Mouse (Mus musculus) hindlimb bud, embryonic 11.5 days (tissue): ENCODE measurements at regions not wholly inside any gene's neighbourhood (a gene's known extent, or its start where the extent isn't known, plus 50 kb on each side); places are given as distances from the start of the nearest gene placed in this dataset.
"Not testable (repeated sequence)": the region's sequence is repeated elsewhere in the genome, so short reads cannot be mapped to it uniquely, and the experiment has no call there.

Experiments
- DNase-seq: peaks from one replicate; pipeline ENCODE4 v3.0.0-alpha.2; 2012; ENCODE audit warnings: low read depth, low spot score; ENCODE audit errors: extremely low spot score

- no peak for DNase-seq
Measured at GRCm38 (mm10) chr8:39833251-39833650, 841.6 kb upstream of the Adam24 start.

GRCm38 (mm10) chr8:39846854-39847253 lies 828.0 kb upstream of the Adam24 start:
- DNase-seq: no peak

- DNase-seq: no peak
Measured at GRCm38 (mm10) chr8:39862544-39862943, 812.3 kb upstream of the Adam24 start.

GRCm38 (mm10) chr8:39902251-39902650 lies 772.6 kb upstream of the Adam24 start:
- no peak for DNase-seq

GRCm38 (mm10) chr8:39912926-39913325 lies 762.0 kb upstream of the Adam24 start:
- DNase-seq: no peak

- DNase-seq: no peak
Measured at GRCm38 (mm10) chr8:39921336-39921735, 753.5 kb upstream of the Adam24 start.

- no peak for DNase-seq
Measured at GRCm38 (mm10) chr8:39923741-39924140, 751.1 kb upstream of the Adam24 start.

GRCm38 (mm10) chr8:39950178-39950896 lies 724.5 kb upstream of the Adam24 start:
- DNase-seq: no peak

GRCm38 (mm10) chr8:39954497-39954896 lies 720.4 kb upstream of the Adam24 start:
- no peak for DNase-seq

GRCm38 (mm10) chr8:39954924-39955323 lies 720.0 kb upstream of the Adam24 start:
- peak; percentile 26 for DNase-seq

- DNase-seq: no peak
Measured at GRCm38 (mm10) chr8:40005207-40005837, 669.6 kb upstream of the Adam24 start.

GRCm38 (mm10) chr8:40019281-40019943 lies 655.5 kb upstream of the Adam24 start:
- DNase-seq: no peak

- no peak for DNase-seq
Measured at GRCm38 (mm10) chr8:40064145-40064544, 610.7 kb upstream of the Adam24 start.

- DNase-seq: no peak
Measured at GRCm38 (mm10) chr8:40071131-40071530, 603.7 kb upstream of the Adam24 start.

GRCm38 (mm10) chr8:40080976-40081375 lies 593.9 kb upstream of the Adam24 start:
- not testable (repeated sequence) for DNase-seq

GRCm38 (mm10) chr8:40084129-40084528 lies 590.7 kb upstream of the Adam24 start:
- no peak for DNase-seq

- no peak for DNase-seq
Measured at GRCm38 (mm10) chr8:40089377-40089776, 585.5 kb upstream of the Adam24 start.

GRCm38 (mm10) chr8:40124402-40124801 lies 550.5 kb upstream of the Adam24 start:
- no peak for DNase-seq

GRCm38 (mm10) chr8:40127141-40127540 lies 547.7 kb upstream of the Adam24 start:
- DNase-seq: no peak

GRCm38 (mm10) chr8:40132662-40133257 lies 542.1 kb upstream of the Adam24 start:
- peak; percentile 54 for DNase-seq

- no peak for DNase-seq
Measured at GRCm38 (mm10) chr8:40150911-40151797, 523.7 kb upstream of the Adam24 start.
